Mouse (Mus musculus) neural tube, embryonic 14.5 days (tissue): ENCODE data around the gene Gas6. TPM values are rescaled to one million over a fixed set of nuclear protein-coding genes. Genes with fewer than 3 reads are reported as not detected.

Experiments
- ATAC-seq: fragments of 200-750 bp; cut with Nextera tagmentation; 2 replicates; pipeline ENCODE4 v1.8.0; 2017; ENCODE audit warnings: low read depth, mild to moderate bottlenecking, moderate TSS enrichment, moderate library complexity
- H3K27ac ChIP-seq: fragments of 300-500 bp; sonication (generic); 2 replicates; pipeline ENCODE4 v1.5.1; 2014; ENCODE audit warnings: low read depth, mild to moderate bottlenecking, control low read depth, low read length, moderate library complexity, mixed read lengths
- H3K27me3 ChIP-seq: fragments of 300-500 bp; sonication (generic); 2 replicates; pipeline ENCODE4 v1.6.1; 2014; ENCODE audit warnings: low read length; ENCODE audit not compliant: control insufficient read depth, insufficient read depth
- H3K36me3 ChIP-seq: fragments of 300-500 bp; sonication (generic); 2 replicates; pipeline ENCODE4 v1.6.1; 2014; ENCODE audit warnings: low read length, mixed read lengths; ENCODE audit not compliant: control insufficient read depth, insufficient read depth
- H3K4me1 ChIP-seq: fragments of 300-500 bp; sonication (generic); 2 replicates; pipeline ENCODE4 v1.6.1; 2014; ENCODE audit warnings: low read length; ENCODE audit not compliant: control insufficient read depth, insufficient read depth
- H3K4me2 ChIP-seq: fragments of 300-500 bp; sonication (generic); 2 replicates; pipeline ENCODE4 v1.6.1; 2014; ENCODE audit warnings: mild to moderate bottlenecking, low read depth, low read length, control low read depth
- H3K4me3 ChIP-seq: fragments of 300-500 bp; sonication (generic); 2 replicates; pipeline ENCODE4 v1.5.1; 2014; ENCODE audit warnings: low read depth, low read length, control low read depth, mixed read lengths
- H3K9ac ChIP-seq: fragments of 300-500 bp; sonication (generic); replicated peaks from 2 replicates; pipeline ENCODE4 v1.6.1; 2014; ENCODE audit warnings: low read depth, mild to moderate bottlenecking, control low read depth, low read length, mixed read lengths
- H3K9me3 ChIP-seq: fragments of 300-500 bp; sonication (generic); 2 replicates; pipeline ENCODE4 v1.6.1; 2016; ENCODE audit warnings: low read length; ENCODE audit not compliant: control insufficient read depth
- WGBS: fragments of 180-500 bp; shearing (Covaris S2); extraction: QIAGEN DNeasy Blood & Tissue Kit; methylation state at CpG from one replicate; pipeline ENCODE4 v1.1.7; 2014; 5-methylcytosine and 5-hydroxymethylcytosine counted together
- polyA plus RNA-seq: library from polyadenylated mRNA; unstranded; fragments of >200 nt; fragmentation: Nextera tagmentation; extraction: Ambion mirVana; gene quantifications from 2 replicates; pipeline ENCODE4 v1.2.1, GENCODE M21; 2014

The Gas6 gene
- polyA plus RNA-seq, 1 experiment from 2014 or later: 26.6 TPM

DNA sequence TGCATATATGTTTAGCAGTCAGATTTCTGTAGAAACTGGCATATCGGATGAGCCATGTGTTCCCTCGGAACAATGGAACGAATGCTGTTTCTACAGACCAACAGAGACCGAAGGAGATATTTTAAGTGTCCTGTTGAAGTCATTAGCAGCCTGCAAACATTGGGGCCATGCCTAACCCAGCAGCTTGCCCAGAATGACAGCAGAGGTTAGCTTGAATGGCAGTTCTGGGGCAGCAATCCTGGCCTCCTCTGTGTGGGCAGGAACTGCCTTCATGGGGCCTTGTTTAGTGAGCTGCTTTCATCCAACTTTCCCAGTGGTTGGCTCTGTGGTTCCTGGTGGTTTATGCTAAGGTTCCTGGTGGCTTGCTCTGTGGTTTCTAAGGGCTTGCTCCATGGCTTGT, 34.9 kb downstream of the Gas6 start:
- 94% methylated on average over 4 of the region's 4 CpGs for WGBS
- H3K4me3 ChIP-seq: no peak overlapping the region
- no peaks in the 10 kb centered on the region for H3K9me3 ChIP-seq
- no peak overlapping the region for H3K27ac ChIP-seq
- H3K36me3 ChIP-seq: no peaks in the 10 kb centered on the region
- H3K4me2 ChIP-seq: no peak overlapping the region
- no peak overlapping the region for H3K9ac ChIP-seq
- no peaks in the 10 kb centered on the region for H3K27me3 ChIP-seq
- peaks cover 4% of the 10 kb centered on the region; the same call in 1 of the 2 replicates for H3K4me1 ChIP-seq
- ATAC-seq: no peak

DNA sequence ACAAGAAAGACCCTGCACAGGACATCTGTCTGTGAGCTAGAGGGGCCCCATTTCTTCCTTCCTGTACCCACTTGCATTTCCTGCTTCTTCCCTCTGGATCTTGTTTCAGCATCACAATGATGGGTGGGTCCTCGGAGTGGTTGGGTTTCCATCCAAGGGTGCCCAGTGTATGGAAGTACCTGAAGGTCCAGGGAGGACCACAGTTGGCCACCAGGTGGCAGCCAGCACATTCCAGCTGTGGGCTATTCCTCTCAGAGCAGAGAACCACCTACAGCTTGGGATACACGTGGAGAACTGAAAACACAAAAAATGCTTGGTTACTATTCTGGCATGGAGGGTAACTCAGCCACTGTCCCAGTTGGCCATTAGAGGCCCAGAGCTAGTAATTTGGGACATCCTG, 39.0 kb downstream of the Gas6 start:
- H3K4me3 ChIP-seq: no peak overlapping the region
- peak; percentile 70 for ATAC-seq
- no peak overlapping the region for H3K9ac ChIP-seq
- H3K36me3 ChIP-seq: no peaks in the 10 kb centered on the region
- no peaks in the 10 kb centered on the region for H3K9me3 ChIP-seq
- WGBS: 29% methylated on average over 2 of the region's 2 CpGs
- no peak overlapping the region for H3K27ac ChIP-seq
- peaks cover 11% of the 10 kb centered on the region; the same call in 1 of the 2 replicates for H3K4me1 ChIP-seq
- no peaks in the 10 kb centered on the region for H3K27me3 ChIP-seq
- H3K4me2 ChIP-seq: no peak overlapping the region

- no peaks in the 10 kb centered on the region for H3K9me3 ChIP-seq
- H3K27me3 ChIP-seq: no peaks in the 10 kb centered on the region
- ATAC-seq: peak; percentile 82
- WGBS: 47% methylated on average over 8 of the region's 8 CpGs
- no peaks in the 10 kb centered on the region for H3K36me3 ChIP-seq
- H3K27ac ChIP-seq: peak overlapping the region; percentile 34; the same call in 1 of the 2 replicates
- no peak overlapping the region for H3K4me2 ChIP-seq
- H3K4me1 ChIP-seq: peaks cover 11% of the 10 kb centered on the region; the same call in 1 of the 2 replicates
- no peak overlapping the region for H3K4me3 ChIP-seq
- no peak overlapping the region for H3K9ac ChIP-seq
Observed at GRCm38 (mm10) chr8:13454341-13455113, 39.8 kb downstream of the Gas6 start.

- WGBS: 75% methylated on average over 6 of the region's 6 CpGs
- Histone ChIP-seq H3K9me3 (no peaks in the 10 kb centered on the region), H3K27me3 (no peaks in the 10 kb centered on the region), H3K4me3 (no peak overlapping the region), H3K27ac (no peak overlapping the region), H3K4me2 (no peak overlapping the region), H3K36me3 (no peaks in the 10 kb centered on the region), H3K4me1 (peaks cover 11% of the 10 kb centered on the region; the same call in 1 of the 2 replicates), H3K9ac (no peak overlapping the region)
- no peak for ATAC-seq
Observed at GRCm38 (mm10) chr8:13451747-13452277, 42.5 kb downstream of the Gas6 start.

DNA sequence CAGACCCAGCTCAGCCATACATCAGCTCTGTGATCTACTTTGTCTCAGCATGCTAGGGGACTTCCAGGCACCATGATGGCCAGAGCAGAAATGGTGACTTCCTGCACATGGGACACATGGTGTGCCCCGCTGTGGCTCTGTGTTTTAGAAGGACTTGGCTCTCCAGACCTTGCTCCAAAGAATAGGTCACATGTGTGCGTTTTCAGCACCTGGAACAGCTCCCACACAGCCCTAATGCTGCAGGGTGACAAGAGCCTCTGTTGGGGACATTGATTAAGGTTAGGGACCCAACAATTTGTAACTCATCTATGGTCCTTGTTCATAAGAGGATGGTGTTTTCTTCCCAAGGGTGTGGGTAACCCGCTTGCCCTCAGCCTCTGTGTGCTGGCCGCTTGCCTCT, 46.1 kb downstream of the Gas6 start:
- Histone ChIP-seq H3K27me3 (no peaks in the 10 kb centered on the region), H3K4me3 (no peak overlapping the region), H3K36me3 (no peaks in the 10 kb centered on the region), H3K9ac (no peak overlapping the region), H3K9me3 (no peaks in the 10 kb centered on the region), H3K4me1 (no peaks in the 10 kb centered on the region), H3K4me2 (no peak overlapping the region), H3K27ac (no peak overlapping the region)
- ATAC-seq: no peak
- WGBS: 60% methylated on average over 4 of the region's 4 CpGs

GRCm38 (mm10) chr8:13446456-13446855, 47.8 kb downstream of the Gas6 start:
- Histone ChIP-seq H3K36me3 (no peaks in the 10 kb centered on the region), H3K4me1 (no peaks in the 10 kb centered on the region), H3K4me3 (no peak overlapping the region), H3K4me2 (no peak overlapping the region), H3K9me3 (no peaks in the 10 kb centered on the region), H3K27ac (no peak overlapping the region), H3K27me3 (no peaks in the 10 kb centered on the region), H3K9ac (no peak overlapping the region)
- 91% methylated on average over 6 of the region's 6 CpGs for WGBS
- no peak for ATAC-seq

- 94% methylated on average over 2 of the region's 2 CpGs for WGBS
- Histone ChIP-seq H3K4me2 (no peak overlapping the region), H3K9ac (no peak overlapping the region), H3K4me3 (no peak overlapping the region), H3K4me1 (no peaks in the 10 kb centered on the region), H3K36me3 (no peaks in the 10 kb centered on the region), H3K9me3 (no peaks in the 10 kb centered on the region), H3K27me3 (no peaks in the 10 kb centered on the region), H3K27ac (no peak overlapping the region)
- no peak for ATAC-seq
Observed at GRCm38 (mm10) chr8:13442152-13442551, 52.1 kb downstream of the Gas6 start.

DNA sequence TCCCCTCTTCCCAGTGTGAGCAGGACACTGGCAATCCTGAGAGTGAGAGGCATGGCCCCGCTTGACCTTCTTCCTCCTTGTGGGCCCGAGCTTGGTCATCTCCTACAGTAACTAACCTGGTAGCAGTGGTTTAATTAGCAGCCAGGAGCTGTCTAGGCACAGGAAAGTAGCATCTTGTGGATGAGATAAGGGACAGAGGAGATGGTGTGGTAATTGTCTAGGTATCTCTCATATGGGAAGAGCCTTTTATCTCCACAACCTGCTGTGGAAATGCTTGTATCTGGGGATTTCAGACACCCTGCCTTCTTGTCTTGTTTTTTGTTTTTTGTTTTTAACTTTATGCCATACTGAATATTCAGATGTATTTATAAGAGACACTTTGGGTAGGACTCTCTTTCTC, 56.8 kb downstream of the Gas6 start:
- no peaks in the 10 kb centered on the region for H3K4me1 ChIP-seq
- WGBS: 83% methylated on average over 2 of the region's 2 CpGs
- H3K36me3 ChIP-seq: no peaks in the 10 kb centered on the region
- no peak overlapping the region for H3K4me3 ChIP-seq
- H3K9me3 ChIP-seq: no peaks in the 10 kb centered on the region
- H3K9ac ChIP-seq: no peak overlapping the region
- no peak overlapping the region for H3K27ac ChIP-seq
- H3K4me2 ChIP-seq: no peak overlapping the region
- no peak for ATAC-seq
- H3K27me3 ChIP-seq: no peaks in the 10 kb centered on the region

- no peaks in the 10 kb centered on the region for H3K27me3 ChIP-seq
- no peak overlapping the region for H3K4me2 ChIP-seq
- H3K9me3 ChIP-seq: no peaks in the 10 kb centered on the region
- no peak overlapping the region for H3K4me3 ChIP-seq
- H3K36me3 ChIP-seq: no peaks in the 10 kb centered on the region
- H3K4me1 ChIP-seq: no peaks in the 10 kb centered on the region
- no peak for ATAC-seq
- no peak overlapping the region for H3K9ac ChIP-seq
- 26% methylated on average over 8 of the region's 8 CpGs for WGBS
- no peak overlapping the region for H3K27ac ChIP-seq
Observed at GRCm38 (mm10) chr8:13436052-13436451, 58.2 kb downstream of the Gas6 start.
